Mouse (Mus musculus) brain, embryonic 14.5 days (tissue): ENCODE data around the gene Tuba1b.

Source experiments
- CTCF ChIP-seq: fragments of 200-500 bp; IDR thresholded peaks from 2 replicates; pipeline ENCODE4 v1.5.1; 2012; ENCODE audit warnings: inconsistent platforms, mild to moderate bottlenecking, moderate library complexity, borderline replicate concordance; ENCODE audit not compliant: insufficient read depth, insufficient read length; ENCODE audit errors: extremely low read depth
- POLR2A ChIP-seq: fragments of 200-500 bp; IDR thresholded peaks from 2 replicates; pipeline ENCODE4 v1.6.1; 2012; ENCODE audit warnings: mild to moderate bottlenecking, inconsistent platforms, borderline replicate concordance; ENCODE audit not compliant: poor library complexity, insufficient read depth, insufficient read length, severe bottlenecking; ENCODE audit errors: extremely low read depth

DNA sequence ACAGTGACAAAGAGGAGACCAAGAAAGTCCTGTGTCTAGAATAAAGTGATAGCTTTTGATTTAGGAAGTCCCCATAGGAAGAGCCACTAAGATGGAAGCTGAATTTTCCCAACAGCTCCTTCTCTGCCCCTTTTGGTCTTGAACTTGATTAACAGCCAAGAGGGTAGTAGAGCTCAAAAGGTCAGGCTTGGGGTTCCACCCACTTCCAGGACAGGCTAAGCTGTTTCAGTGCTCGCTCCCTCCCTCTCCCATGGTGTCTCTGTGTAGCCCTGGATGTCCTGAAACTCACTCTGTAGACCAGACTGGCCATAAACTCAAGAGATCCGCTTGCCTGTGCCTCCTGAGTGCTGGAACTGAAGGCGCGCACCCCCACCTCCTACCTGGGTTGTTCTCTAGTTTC is 18.3 kb downstream of the Tuba1b start:
- TF ChIP-seq POLR2A: no peak
- no peak for TF ChIP-seq CTCF
